Mouse (Mus musculus) retina, embryonic 14.5 days (tissue): ENCODE data around the gene Unk.

ENCODE experiments used
- DNase-seq: peaks from one replicate; pipeline ENCODE4 v3.0.0-alpha.2; 2015; ENCODE audit warnings: low spot score

The Unk gene

DNA sequence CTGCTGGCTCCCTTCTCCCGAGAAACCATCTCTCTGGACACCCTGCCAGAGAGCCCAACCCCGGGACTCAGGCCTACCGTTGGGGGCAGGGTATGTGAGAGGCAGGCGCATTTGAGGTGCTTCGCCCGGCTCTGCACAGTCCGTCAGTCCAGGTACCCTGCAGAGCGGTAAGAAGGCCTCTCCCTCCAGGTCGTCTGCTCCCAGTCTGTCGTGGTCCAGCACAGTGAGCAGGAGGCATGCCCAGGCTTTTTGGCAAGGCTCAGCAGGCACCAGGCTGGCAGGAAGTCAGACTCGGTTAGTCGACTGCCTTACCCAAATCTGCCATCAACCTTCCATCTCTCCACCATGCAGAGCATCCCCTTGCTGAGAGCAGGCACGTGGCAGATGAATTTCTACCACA, 33.4 kb downstream of the Unk start:
- no peak for DNase-seq

DNA sequence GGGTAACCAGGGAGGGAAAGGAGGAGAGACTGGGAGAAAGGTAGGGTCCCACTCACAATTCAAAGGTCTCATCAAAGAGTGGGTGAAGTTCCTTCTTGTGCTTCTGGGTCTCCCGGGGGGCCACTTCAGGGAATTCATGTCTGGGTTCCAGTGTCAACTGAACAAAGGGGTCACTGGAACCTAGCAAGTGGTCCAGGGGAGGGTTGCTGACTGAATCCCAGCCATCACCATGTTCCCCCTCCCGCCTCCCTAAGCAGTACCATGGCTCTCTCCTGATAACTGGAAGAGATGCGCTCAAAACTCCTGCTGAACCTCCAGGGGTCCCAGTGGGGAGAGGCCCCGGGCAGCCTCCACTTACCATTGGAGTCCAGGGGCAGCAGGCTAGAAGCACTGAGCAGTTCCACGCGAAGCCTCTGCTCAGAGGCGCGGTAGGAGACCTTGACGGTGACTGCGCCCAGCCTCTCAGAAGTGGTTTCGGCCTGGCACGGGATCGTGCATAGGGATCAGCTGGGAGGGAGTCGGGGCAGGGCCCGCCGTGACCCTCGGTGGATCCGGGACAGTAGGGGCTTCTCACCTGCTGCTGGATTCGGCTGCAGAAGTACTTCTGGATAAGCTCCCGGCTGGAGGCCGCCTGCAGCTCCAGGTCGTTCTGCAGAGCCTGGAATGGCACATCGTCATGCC, 34.2 kb downstream of the Unk start:
- DNase-seq, result no peak

GRCm38 (mm10) chr11:116065345-116065744, 35.2 kb downstream of the Unk start:
- DNase-seq, result no peak

DNA sequence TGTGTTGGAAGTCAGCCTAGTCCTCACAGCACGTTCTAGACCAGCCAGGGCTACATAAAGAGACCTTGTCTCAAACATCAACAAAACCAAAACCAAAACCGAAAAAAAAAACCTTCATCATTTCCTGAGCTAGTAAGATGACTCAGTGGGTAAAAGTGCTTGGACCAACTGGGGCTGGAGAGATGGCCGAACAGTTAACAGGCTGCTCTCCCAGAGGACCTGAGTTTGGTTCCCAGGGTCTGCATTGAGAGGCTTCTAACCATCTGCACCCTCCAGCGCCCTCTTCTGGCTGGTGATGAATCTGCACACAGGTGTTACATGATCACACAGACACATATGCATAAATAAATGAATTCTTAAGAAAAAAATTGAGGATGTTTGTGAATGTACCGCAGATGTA, 41.4 kb downstream of the Unk start:
- peak; percentile 48 for DNase-seq

GRCm38 (mm10) chr11:116072608-116073007, 42.5 kb downstream of the Unk start:
- no peak for DNase-seq

- no peak for DNase-seq
Measured at GRCm38 (mm10) chr11:116074436-116074991, 44.4 kb downstream of the Unk start.

- DNase-seq, result no peak
Measured at GRCm38 (mm10) chr11:116075539-116076265, 45.6 kb downstream of the Unk start.

DNA sequence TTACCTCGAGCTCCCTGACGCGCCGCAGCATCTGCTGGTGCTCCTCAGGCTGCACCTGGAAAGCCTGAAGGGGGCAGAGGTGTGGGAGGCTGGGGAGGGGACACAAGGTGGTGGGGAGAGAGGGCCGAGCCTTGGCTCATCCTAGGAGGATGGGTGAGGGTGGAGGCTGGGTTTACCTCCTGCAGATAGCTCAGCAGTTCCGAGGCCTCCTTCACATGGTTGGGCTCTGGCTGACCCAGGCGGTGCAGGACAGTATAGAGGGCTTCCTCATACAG, 46.1 kb downstream of the Unk start:
- DNase-seq, result no peak

DNA sequence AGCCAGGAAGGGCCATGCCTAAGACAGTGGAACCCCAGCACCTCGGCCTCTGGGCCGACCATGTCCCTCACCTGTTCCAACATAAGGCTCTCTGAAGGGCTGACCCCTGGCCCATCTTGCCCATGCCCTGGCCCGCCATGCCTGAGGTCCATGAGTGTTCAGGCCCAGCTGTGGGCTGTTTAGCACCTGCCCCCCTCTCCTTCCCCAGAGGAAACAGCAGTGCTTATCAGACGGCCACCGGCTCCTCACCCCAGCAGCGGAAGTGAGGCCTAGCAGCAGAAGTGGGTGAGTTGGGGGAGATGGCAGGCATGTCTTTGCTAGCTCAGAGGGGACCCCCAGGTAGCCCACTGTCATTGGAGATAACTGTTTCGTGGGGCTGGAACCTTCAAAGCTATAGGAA, 46.7 kb downstream of the Unk start:
- no peak for DNase-seq

GRCm38 (mm10) chr11:116077446-116078204, 47.5 kb downstream of the Unk start, which contains the start of gene Unc13d:
TSS of gene Unc13d (minus strand) at chr11:116077961.
- no peak for DNase-seq

DNA sequence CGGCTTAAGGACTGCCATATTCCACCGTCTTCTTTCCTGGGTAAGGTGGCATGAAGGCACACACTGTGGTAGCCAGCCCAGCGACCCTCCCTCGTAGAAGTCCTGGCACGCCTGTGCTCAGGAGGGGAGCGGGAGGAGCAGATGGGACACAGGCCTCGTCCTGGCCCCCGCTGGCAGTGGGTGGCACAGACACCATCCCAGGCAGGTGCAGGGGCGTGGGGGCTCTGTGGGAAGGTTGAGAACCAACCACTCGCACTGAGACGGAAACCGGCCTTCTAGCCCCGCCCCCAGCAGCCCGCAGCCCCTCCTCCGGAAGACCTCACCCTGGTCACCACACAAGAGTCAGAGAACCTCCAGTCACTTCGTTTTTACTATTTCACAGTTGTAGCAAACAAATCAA, 48.1 kb downstream of the Unk start:
- peak; percentile 57 for DNase-seq

- peak; percentile 19 for DNase-seq
Measured at GRCm38 (mm10) chr11:116078676-116079320, 48.7 kb downstream of the Unk start.

- no peak for DNase-seq
Measured at GRCm38 (mm10) chr11:116079511-116079910, 49.4 kb downstream of the Unk start.

DNA sequence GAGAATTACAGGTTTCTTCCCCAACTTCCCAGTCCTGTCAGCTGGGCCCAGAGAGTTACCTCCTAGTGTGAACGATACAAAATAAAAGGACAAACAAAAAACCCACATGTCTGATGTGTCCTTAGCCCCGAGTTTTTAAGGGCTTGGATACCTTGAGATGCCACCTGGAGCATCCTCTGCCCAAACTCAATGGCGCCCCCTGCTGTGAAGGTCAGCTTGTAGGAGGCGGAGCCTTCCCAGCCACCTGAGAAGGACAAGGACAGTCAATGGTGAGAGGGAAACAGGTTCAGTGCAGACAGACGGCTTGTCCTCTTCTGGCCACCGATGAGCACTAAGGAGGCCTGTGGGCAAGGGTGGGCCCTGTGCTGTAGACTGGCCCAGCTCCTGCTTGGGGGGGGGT, 51.0 kb downstream of the Unk start:
- DNase-seq, result peak; percentile 35

- no peak for DNase-seq
Measured at GRCm38 (mm10) chr11:116083096-116083672, 53.1 kb downstream of the Unk start.

DNA sequence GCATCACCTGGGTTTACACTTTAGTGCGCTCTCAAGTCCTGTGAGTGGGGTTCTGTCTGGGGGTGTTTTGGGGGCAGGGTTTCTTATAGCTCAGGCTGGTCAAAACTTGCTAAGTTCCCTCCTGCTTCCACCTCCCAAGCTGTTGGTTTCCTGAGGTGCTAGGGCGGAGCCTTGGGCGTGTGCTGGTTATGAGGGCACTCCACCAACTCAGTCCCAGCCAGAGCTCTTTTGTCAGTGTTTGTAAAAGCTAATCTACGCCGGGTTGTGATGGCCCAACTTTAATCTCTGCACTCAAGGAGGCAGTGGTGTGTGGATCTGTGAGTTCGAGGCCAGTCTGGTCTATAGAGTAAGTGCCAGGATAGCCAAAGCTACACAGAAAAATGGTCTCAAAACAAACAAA, 54.0 kb downstream of the Unk start:
- no peak for DNase-seq

- peak; percentile 99 for DNase-seq
Measured at GRCm38 (mm10) chr11:116086258-116087193, 56.4 kb downstream of the Unk start, which contains the start of gene Wbp2. TSS of gene Wbp2 (minus strand) at chr11:116086995.

DNA sequence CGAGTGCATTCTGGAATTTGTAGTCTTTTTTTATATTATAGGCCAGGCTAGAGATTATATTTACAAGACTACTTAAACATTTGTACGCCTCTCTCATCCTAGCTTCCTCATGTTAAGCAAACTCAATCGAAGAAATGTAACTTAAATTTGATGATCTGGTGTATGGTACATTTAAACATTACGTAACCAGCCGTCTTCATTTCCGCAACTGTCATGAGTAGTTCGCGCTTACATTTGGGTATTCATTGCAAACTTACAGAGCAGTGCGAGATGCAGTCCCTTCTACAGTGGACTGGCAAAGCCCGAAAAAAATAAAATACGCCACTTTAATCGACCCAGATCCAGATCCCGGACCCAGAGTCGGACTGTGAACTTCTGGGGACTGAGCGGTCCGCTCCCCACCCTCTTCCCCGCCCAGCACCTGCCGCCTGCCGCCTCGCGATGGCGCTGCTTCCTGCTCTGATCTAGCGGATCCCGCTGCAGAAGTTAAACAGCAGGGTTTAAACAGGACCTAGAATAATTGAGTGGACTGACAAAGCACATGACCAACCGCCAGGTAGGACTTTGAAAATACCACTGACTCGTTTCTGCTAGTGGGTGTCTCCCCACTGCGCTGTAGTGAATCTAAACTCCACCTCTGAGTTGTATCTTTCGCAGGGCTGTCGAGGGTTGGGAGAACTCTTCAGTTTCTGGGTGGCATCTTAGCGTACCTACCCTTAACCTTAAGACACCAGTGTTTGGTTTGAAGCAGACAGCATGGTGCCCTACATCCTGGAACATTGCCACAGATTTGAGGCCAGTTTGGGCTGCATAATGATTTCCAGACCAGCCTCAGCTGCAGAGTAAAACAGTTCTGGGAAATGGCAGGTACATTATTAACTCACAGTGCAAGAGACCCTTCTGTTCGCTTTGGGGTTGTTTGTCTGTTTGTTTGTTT, 57.3 kb downstream of the Unk start:
- peak; percentile 89 for DNase-seq

DNA sequence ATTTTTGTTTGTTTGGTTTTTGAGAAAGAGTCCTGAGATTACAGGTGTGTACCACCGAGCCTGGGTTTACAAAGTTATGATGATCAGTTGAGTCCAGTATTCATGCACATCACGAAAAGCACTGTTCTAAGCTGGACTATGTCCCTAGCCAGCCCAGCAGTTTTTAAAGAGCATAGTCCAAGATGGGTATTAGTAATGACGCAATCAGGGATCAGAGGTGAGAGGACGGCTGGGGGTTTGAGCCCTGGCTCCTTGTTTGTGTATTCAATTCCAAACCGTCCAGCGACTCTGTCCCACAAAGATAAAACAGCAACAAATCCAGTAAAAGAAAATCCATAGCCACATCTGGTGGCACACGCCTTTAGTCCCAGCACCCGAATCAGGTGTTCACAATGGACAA, 58.1 kb downstream of the Unk start:
- DNase-seq, result no peak
